Mouse (Mus musculus) CH12.LX (cell line): ENCODE measurements around the gene Fgfr2. TPM values are rescaled to one million over a fixed set of nuclear protein-coding genes. Genes with fewer than 3 reads are reported as not detected.

ENCODE experiments used
- DNase-seq: peaks from one replicate; pipeline ENCODE4 v3.0.0-alpha.2; 2013; ENCODE audit errors: extremely low read depth
- H3K27ac ChIP-seq: 2 replicates; pipeline ENCODE4 v1.5.1; 2012; ENCODE audit warnings: low read depth, mild to moderate bottlenecking, control low read depth, moderate library complexity; ENCODE audit not compliant: insufficient read depth
- H3K27me3 ChIP-seq: replicated peaks from 2 replicates; pipeline ENCODE3; 2012; ENCODE audit warnings: inconsistent platforms
- H3K36me3 ChIP-seq, 2 experiments: replicated peaks in 1 of 2; 2 replicates each; pipeline versions ENCODE3 to v1.6.1; 2012; ENCODE audit warnings: inconsistent platforms in 1 of 2, low read length in 1 of 2, mild to moderate bottlenecking in 1 of 2, mixed read lengths in 1 of 2, moderate library complexity in 1 of 2; ENCODE audit not compliant: control insufficient read depth in 1 of 2, insufficient read depth in 1 of 2
- H3K4me1 ChIP-seq, 2 experiments: 2 replicates each; pipeline ENCODE4 v1.6.1; 2012; ENCODE audit warnings: inconsistent platforms in 1 of 2, moderate library complexity in 1 of 2; ENCODE audit not compliant: insufficient read depth in 2 of 2, control insufficient read depth in 1 of 2
- H3K4me2 ChIP-seq: 2 replicates; pipeline ENCODE4 v1.6.1; 2012; ENCODE audit warnings: low read depth, mild to moderate bottlenecking, control low read depth; ENCODE audit not compliant: poor library complexity, insufficient read depth, severe bottlenecking
- H3K4me3 ChIP-seq, 3 experiments: fragments of 150-350 bp in 1 of 3; sonication (generic) in 1 of 3; replicated peaks in 1 of 3; 2 replicates each; pipeline versions ENCODE3 to v1.5.1; 2011 to 2012; ENCODE audit warnings: low read depth in 2 of 3, low read length in 2 of 3, mild to moderate bottlenecking in 2 of 3, moderate library complexity in 2 of 3, control low read depth in 1 of 3, improper control_type of control experiment in 1 of 3, inconsistent platforms in 1 of 3, mixed read lengths in 1 of 3; ENCODE audit not compliant: poor library complexity in 1 of 3
- H3K79me2 ChIP-seq: replicated peaks from 2 replicates; pipeline ENCODE4 v1.6.1; 2012; ENCODE audit warnings: mild to moderate bottlenecking, moderate library complexity; ENCODE audit not compliant: control insufficient read depth, poor library complexity, insufficient read depth, severe bottlenecking; ENCODE audit errors: extremely low read depth
- H3K9ac ChIP-seq: 2 replicates; pipeline ENCODE4 v1.6.1; 2012; ENCODE audit warnings: low read depth, mild to moderate bottlenecking, control low read depth, moderate library complexity; ENCODE audit not compliant: insufficient read depth
- H3K9me3 ChIP-seq: replicated peaks from 2 replicates; pipeline ENCODE3; 2012; ENCODE audit warnings: low read length, inconsistent platforms, mixed read lengths
- CHD1 ChIP-seq: IDR thresholded peaks from 2 replicates; pipeline ENCODE4 v1.6.1; 2012; ENCODE audit warnings: low read depth, low read length, improper control_type of control experiment, inconsistent platforms
- E2F4 ChIP-seq: IDR thresholded peaks from 2 replicates; pipeline ENCODE4 v1.6.1; 2011; ENCODE audit warnings: low read depth, low read length, improper control_type of control experiment; ENCODE audit not compliant: insufficient replicate concordance
- ELF1 ChIP-seq: IDR thresholded peaks from 2 replicates; pipeline ENCODE4 v1.6.1; 2014; ENCODE audit warnings: low read depth, mild to moderate bottlenecking, inconsistent platforms, low read length, improper control_type of control experiment
- GABPA ChIP-seq: IDR thresholded peaks from 2 replicates; pipeline ENCODE4 v1.6.1; 2012; ENCODE audit warnings: low read depth, low read length, improper control_type of control experiment, inconsistent platforms; ENCODE audit not compliant: insufficient replicate concordance
- JUND ChIP-seq: conservative IDR thresholded peaks from 2 replicates; pipeline ENCODE4 v1.6.1; 2011; ENCODE audit warnings: low read depth, low read length, improper control_type of control experiment
- MAZ ChIP-seq: IDR thresholded peaks from 2 replicates; pipeline ENCODE4 v1.6.1; 2012; ENCODE audit warnings: low read depth, mild to moderate bottlenecking, inconsistent platforms, low read length, improper control_type of control experiment, moderate library complexity
- NRF1 ChIP-seq: IDR thresholded peaks from 2 replicates; pipeline ENCODE4 v1.6.1; 2014; ENCODE audit warnings: low read depth, mild to moderate bottlenecking, inconsistent platforms, low read length, improper control_type of control experiment, moderate library complexity
- PAX5 ChIP-seq: IDR thresholded peaks from 2 replicates; pipeline ENCODE4 v1.6.1; 2012; ENCODE audit warnings: low read length, inconsistent platforms, mixed read lengths
- POLR2AphosphoS2 ChIP-seq: IDR thresholded peaks from 2 replicates; pipeline ENCODE4 v1.6.1; 2011; ENCODE audit warnings: low read depth, low read length, improper control_type of control experiment
- SIN3A ChIP-seq: IDR thresholded peaks from 2 replicates; pipeline ENCODE4 v1.6.1; 2012; ENCODE audit warnings: low read length, improper control_type of control experiment, inconsistent platforms
- TCF12 ChIP-seq: IDR thresholded peaks from 2 replicates; pipeline ENCODE4 v1.6.1; 2014; ENCODE audit warnings: low read depth, mild to moderate bottlenecking, inconsistent platforms, low read length, improper control_type of control experiment
- USF1 ChIP-seq: IDR thresholded peaks from 2 replicates; pipeline ENCODE4 v1.6.1; 2014; ENCODE audit warnings: low read depth, mild to moderate bottlenecking, inconsistent platforms, low read length, improper control_type of control experiment
- USF2 ChIP-seq: conservative IDR thresholded peaks from 2 replicates; pipeline ENCODE4 v1.6.1; 2011; ENCODE audit warnings: low read depth, low read length, improper control_type of control experiment
- ZC3H11A ChIP-seq: IDR thresholded peaks from 2 replicates; pipeline ENCODE4 v1.6.1; 2012; ENCODE audit warnings: low read depth, mild to moderate bottlenecking, inconsistent platforms, low read length, improper control_type of control experiment
- ZNF384 ChIP-seq: IDR thresholded peaks from 2 replicates; pipeline ENCODE4 v1.6.1; 2012; ENCODE audit warnings: low read depth, low read length, improper control_type of control experiment, inconsistent platforms
- dilution Hi-C: fragments of 300-500 bp; cut with MboI; formaldehyde crosslinking; loops from 2 replicates; pipeline ENCODE4 v1.14.3; 2020; ENCODE audit warnings: low sequenced_read_pairs; ENCODE audit not compliant: extremely low pct_unique_long_range_greater_than_20kb, extremely low pct_ligation_motif_present
- in situ Hi-C: fragments of 300-500 bp; cut with MboI; formaldehyde crosslinking; loops from 3 replicates; pipeline ENCODE4 v1.14.3; 2019; ENCODE audit warnings: low sequenced_read_pairs, low pct_ligation_motif_present, low pct_unique_long_range_greater_than_20kb, mixed read lengths
- polyA plus RNA-seq: library from polyadenylated mRNA; unstranded; fragments of >175 nt; gene quantifications from 2 replicates; pipeline ENCODE4 v1.2.1, GENCODE M21; 2012; ENCODE audit warnings: low read depth; ENCODE audit not compliant: insufficient read length
- total RNA-seq, 2 experiments: library from RNA; depleted of rRNA; stranded (reverse); fragments of 300-350 nt in 1 of 2; fragments of >200 nt in 1 of 2; gene quantifications; 2 replicates each; pipeline ENCODE4 v1.2.3; 2012 to 2014

Fgfr2 gene
- total and polyA plus RNA-seq, 3 experiments = not detected

DNA sequence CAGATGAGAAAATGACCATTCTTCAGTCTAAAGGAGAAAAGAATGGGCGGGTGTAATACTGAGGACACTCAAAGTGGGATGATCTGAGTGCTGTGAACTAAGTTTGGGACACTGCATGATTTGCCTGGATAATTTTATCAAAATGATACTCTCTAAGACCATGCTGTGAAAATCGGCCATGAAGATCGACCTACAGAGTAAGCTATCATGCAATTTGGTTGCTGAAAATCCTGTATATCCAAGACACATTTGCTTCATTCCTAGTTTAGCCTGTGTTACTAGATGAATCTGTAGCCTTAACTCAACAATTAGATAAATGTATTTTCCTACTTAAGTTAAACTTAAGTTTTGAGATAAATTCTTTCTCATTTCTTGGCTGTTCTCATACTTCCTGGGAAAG lies 1655.8 kb downstream of the Fgfr2 start:
- H3K4me1 ChIP-seq = peaks cover 0 to 3% of the 10 kb centered on the region in 2 experiments; a peak in 2 of 4 replicates
- H3K9ac ChIP-seq = no peak overlapping the region
- H3K9me3 ChIP-seq = peaks cover 10% of the 10 kb centered on the region
- in situ Hi-C loops (no loop called here), dilution Hi-C loops (no loop called here)
- H3K4me2 ChIP-seq = no peak overlapping the region
- TF ChIP-seq CHD1 (no peak), PAX5 (no peak), NRF1 (no peak)
- no peaks in the 10 kb centered on the region for H3K36me3 ChIP-seq
- no peak overlapping the region for H3K27ac ChIP-seq
- no peaks in the 10 kb centered on the region for H3K79me2 ChIP-seq
- peaks cover 76% of the 10 kb centered on the region for H3K27me3 ChIP-seq
- H3K4me3 ChIP-seq = no peak overlapping the region
- no peak for DNase-seq

- dilution Hi-C loops (no loop called here), in situ Hi-C loops (no loop called here)
- no peak overlapping the region for H3K9ac ChIP-seq
- TF ChIP-seq ZC3H11A (no peak), CHD1 (no peak), ELF1 (no peak), TCF12 (no peak), ZNF384 (no peak), GABPA (no peak), E2F4 (no peak)
- H3K4me3 ChIP-seq = no peak overlapping the region
- peaks cover 0 to 3% of the 10 kb centered on the region in 2 experiments; a peak in 2 of 4 replicates for H3K4me1 ChIP-seq
- peaks cover 70% of the 10 kb centered on the region for H3K27me3 ChIP-seq
- H3K79me2 ChIP-seq = no peaks in the 10 kb centered on the region
- H3K27ac ChIP-seq = no peak overlapping the region
- no peaks in the 10 kb centered on the region for H3K36me3 ChIP-seq
- no peak overlapping the region for H3K4me2 ChIP-seq
- peaks cover 10% of the 10 kb centered on the region for H3K9me3 ChIP-seq
- no peak for DNase-seq
Measured at GRCm38 (mm10) chr7:131465735-131466134, 1657.4 kb downstream of the Fgfr2 start.

- H3K4me2 ChIP-seq = no peak overlapping the region
- H3K27ac ChIP-seq = no peak overlapping the region
- dilution Hi-C loops (no loop called here), in situ Hi-C loops (no loop called here)
- H3K36me3 ChIP-seq = no peaks in the 10 kb centered on the region
- H3K4me1 ChIP-seq = peaks cover 0 to 3% of the 10 kb centered on the region in 2 experiments; a peak in 2 of 4 replicates
- H3K9ac ChIP-seq = no peak overlapping the region
- peaks cover 65% of the 10 kb centered on the region for H3K27me3 ChIP-seq
- TF ChIP-seq JUND = no peak
- TF ChIP-seq PAX5 = no peak
- TF ChIP-seq USF1 = no peak
- TF ChIP-seq MAZ = no peak
- no peak for TF ChIP-seq USF2
- TF ChIP-seq SIN3A = no peak
- TF ChIP-seq POLR2AphosphoS2 = no peak
- no peak for DNase-seq
- H3K79me2 ChIP-seq = no peaks in the 10 kb centered on the region
- H3K4me3 ChIP-seq = no peak overlapping the region
- peaks cover 9% of the 10 kb centered on the region for H3K9me3 ChIP-seq
Measured at GRCm38 (mm10) chr7:131465117-131465601, 1658.0 kb downstream of the Fgfr2 start.
